Mouse (Mus musculus) hindbrain, embryonic 16.5 days (tissue): Measurements from ENCODE around the gene Vrk3. TPM values are rescaled to one million over a fixed set of nuclear protein-coding genes. Genes with fewer than 3 reads are reported as not detected.
A peak's percentile ranks its signal among the peaks of the same experiment; 100 is the strongest.

Experiments
- ATAC-seq: fragments of 200-750 bp; cut with Nextera tagmentation; 2 replicates; pipeline ENCODE4 v1.8.0; 2017; ENCODE audit warnings: moderate TSS enrichment, moderate library complexity
- H3K27ac ChIP-seq: fragments of 300-500 bp; sonication (generic); 2 replicates; pipeline ENCODE4 v1.5.1; 2014; ENCODE audit warnings: low read depth, mild to moderate bottlenecking, control low read depth, low read length, moderate library complexity
- H3K27me3 ChIP-seq: fragments of 300-500 bp; sonication (generic); replicated peaks from 2 replicates; pipeline ENCODE4 v1.6.1; 2014; ENCODE audit warnings: low read length; ENCODE audit not compliant: control insufficient read depth, insufficient read depth
- H3K36me3 ChIP-seq: fragments of 300-500 bp; sonication (generic); 2 replicates; pipeline ENCODE4 v1.6.1; 2014; ENCODE audit warnings: mild to moderate bottlenecking, low read length, moderate library complexity, mixed read lengths; ENCODE audit not compliant: control insufficient read depth, insufficient read depth
- H3K4me1 ChIP-seq: fragments of 300-500 bp; sonication (generic); 2 replicates; pipeline ENCODE4 v1.6.1; 2014; ENCODE audit warnings: low read depth, low read length; ENCODE audit not compliant: control insufficient read depth, insufficient read depth
- H3K4me2 ChIP-seq: fragments of 300-500 bp; sonication (generic); 2 replicates; pipeline ENCODE4 v1.6.1; 2014; ENCODE audit warnings: mild to moderate bottlenecking, low read length, control low read depth, moderate library complexity
- H3K4me3 ChIP-seq: fragments of 300-500 bp; sonication (generic); 2 replicates; pipeline ENCODE4 v1.5.1; 2014; ENCODE audit warnings: mild to moderate bottlenecking, low read length, control low read depth, moderate library complexity
- H3K9ac ChIP-seq: fragments of 300-500 bp; sonication (generic); 2 replicates; pipeline ENCODE4 v1.6.1; 2014; ENCODE audit warnings: low read depth, mild to moderate bottlenecking, control low read depth, low read length, moderate library complexity
- H3K9me3 ChIP-seq: fragments of 300-500 bp; sonication (generic); 2 replicates; pipeline ENCODE4 v1.6.1; 2014; ENCODE audit warnings: mild to moderate bottlenecking, low read length, moderate library complexity; ENCODE audit not compliant: control insufficient read depth
- WGBS: fragments of 180-500 bp; shearing (Covaris S2); extraction: QIAGEN DNeasy Blood & Tissue Kit; methylation state at CpG from one replicate; pipeline ENCODE4 v1.1.7; 2014; 5-methylcytosine and 5-hydroxymethylcytosine counted together
- polyA plus RNA-seq: library from polyadenylated mRNA; unstranded; fragments of >200 nt; fragmentation: Nextera tagmentation; extraction: Ambion mirVana; gene quantifications from 2 replicates; pipeline ENCODE4 v1.2.1, GENCODE M21; 2015

Gene Vrk3
- polyA plus RNA-seq, 1 experiment from 2014 or later: 31.2 TPM

GRCm38 (mm10) chr7:44819863-44820262, 71.7 kb downstream of the Vrk3 start:
- Histone ChIP-seq H3K27ac (no peak overlapping the region), H3K4me1 (peaks cover 31% of the 10 kb centered on the region), H3K36me3 (no peaks in the 10 kb centered on the region), H3K9ac (no peak overlapping the region), H3K9me3 (no peaks in the 10 kb centered on the region), H3K4me2 (no peak overlapping the region), H3K27me3 (no peaks in the 10 kb centered on the region), H3K4me3 (no peak overlapping the region)
- WGBS: 74% methylated on average over 5 of the region's 5 CpGs
- ATAC-seq: no peak

DNA sequence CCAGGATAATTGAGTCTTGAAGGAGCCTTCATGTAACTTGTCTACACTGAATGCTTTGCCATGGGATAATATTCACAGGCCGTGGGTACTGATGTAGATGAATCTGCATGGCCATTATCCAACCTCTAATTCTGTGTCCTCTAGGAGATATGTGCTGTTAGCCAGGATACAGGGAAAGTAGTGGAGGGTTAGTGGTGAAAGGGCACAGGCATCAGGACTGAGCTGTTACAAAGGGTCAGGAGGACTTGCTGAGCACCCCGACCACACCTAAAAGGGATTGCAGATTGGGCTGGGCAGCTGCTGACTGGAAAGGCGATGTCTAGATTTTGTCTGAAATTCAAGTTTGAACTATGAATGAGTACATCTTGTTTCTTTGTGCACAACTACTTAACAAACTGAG, 72.3 kb downstream of the Vrk3 start:
- H3K9me3 ChIP-seq: no peaks in the 10 kb centered on the region
- no peaks in the 10 kb centered on the region for H3K36me3 ChIP-seq
- H3K27ac ChIP-seq: no peak overlapping the region
- peaks cover 25% of the 10 kb centered on the region for H3K4me1 ChIP-seq
- no peak overlapping the region for H3K9ac ChIP-seq
- 81% methylated on average over 3 of the region's 3 CpGs for WGBS
- ATAC-seq: no peak
- no peak overlapping the region for H3K4me3 ChIP-seq
- no peak overlapping the region for H3K4me2 ChIP-seq
- no peaks in the 10 kb centered on the region for H3K27me3 ChIP-seq

DNA sequence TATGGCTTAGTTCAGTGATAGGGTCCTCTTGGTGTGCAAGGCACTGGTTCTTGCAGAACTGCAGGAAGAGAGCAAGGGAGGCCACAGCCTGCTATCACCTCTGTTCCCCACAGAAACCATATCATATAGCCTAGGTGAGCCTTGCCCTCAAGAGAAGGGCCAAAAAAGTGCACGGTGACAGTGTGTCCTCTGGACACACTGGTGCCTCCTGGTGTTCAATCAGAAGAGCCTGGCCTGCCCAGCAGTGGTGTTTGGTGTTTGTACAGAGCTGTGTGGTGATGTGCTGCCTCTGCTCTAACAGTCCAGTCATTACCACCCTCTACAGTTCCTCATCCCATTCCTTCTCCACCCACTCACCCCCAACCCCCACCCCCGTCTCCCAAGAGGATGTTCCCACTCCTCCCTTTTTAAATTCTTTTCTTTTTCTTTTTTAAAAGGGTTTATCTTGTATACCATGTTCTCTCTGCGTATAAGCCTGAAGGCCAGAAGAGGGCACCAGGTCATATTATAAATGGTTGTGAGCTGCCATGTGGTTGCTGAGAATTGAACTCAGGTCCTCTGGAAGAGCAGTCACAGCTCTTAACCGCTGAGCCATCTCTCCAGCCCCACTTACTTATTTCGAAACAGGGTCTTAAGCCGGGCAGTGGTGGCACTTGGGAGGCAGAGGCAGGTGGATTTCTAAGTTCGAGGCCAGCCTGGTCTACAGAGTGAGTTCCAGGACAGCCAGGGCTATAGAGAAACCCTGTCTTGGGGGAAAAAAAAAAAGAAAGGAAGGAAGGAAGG, 73.6 kb downstream of the Vrk3 start:
- no peak for ATAC-seq
- Histone ChIP-seq H3K4me3 (no peak overlapping the region), H3K9me3 (no peaks in the 10 kb centered on the region), H3K4me2 (no peak overlapping the region), H3K9ac (no peak overlapping the region), H3K27me3 (no peaks in the 10 kb centered on the region), H3K36me3 (no peaks in the 10 kb centered on the region), H3K4me1 (peaks cover 25% of the 10 kb centered on the region), H3K27ac (no peak overlapping the region)
- WGBS: 82% methylated on average over 7 of the region's 7 CpGs

GRCm38 (mm10) chr7:44823409-44823808, 75.2 kb downstream of the Vrk3 start:
- H3K4me2 ChIP-seq: no peak overlapping the region
- no peaks in the 10 kb centered on the region; the same call in 1 of the 2 replicates for H3K36me3 ChIP-seq
- H3K4me1 ChIP-seq: peaks cover 10% of the 10 kb centered on the region
- H3K9ac ChIP-seq: no peak overlapping the region
- H3K4me3 ChIP-seq: no peak overlapping the region
- 35% methylated on average over 7 of the region's 7 CpGs for WGBS
- ATAC-seq: no peak
- no peaks in the 10 kb centered on the region for H3K27me3 ChIP-seq
- H3K27ac ChIP-seq: no peak overlapping the region
- no peaks in the 10 kb centered on the region for H3K9me3 ChIP-seq

DNA sequence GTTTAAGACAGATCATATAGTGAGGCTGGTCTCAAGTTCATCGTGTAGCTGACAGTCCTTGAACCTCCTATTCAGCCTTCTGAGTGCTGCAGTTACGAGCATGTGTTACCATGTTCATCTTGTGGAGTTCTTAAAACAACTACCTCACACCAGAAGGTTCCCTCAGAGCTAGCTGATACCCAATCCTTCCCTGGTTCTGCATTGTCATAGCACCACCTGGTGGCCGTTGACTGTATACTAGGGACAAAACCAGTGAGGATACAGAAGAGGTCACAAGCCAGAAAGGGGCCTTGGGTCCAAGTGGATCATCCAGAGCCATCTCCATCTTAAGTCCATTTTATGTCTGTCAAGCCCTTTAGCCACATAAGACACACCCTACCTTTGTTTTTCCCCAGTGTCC, 76.7 kb downstream of the Vrk3 start:
- 37% methylated on average over 3 of the region's 3 CpGs for WGBS

DNA sequence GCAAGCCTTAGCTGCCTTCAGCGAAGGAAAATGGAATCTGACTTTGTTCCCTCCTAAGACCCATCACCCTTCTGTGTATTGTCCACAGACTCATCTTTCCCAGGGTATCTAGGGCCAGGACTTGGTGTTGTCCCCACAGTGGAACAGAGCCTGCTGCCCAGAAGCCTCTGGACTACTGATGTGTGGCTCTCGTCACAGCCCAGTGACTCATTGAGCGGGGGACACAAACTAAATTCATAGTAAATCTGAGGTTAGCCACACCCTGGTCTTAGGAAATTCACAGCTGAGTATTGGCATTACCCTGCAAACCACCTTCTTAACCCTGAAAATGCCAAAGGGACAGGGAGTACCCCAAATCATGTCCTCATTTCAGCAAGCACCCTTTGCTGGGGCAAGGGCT, 78.6 kb downstream of the Vrk3 start:
- Histone ChIP-seq H3K9me3 (no peaks in the 10 kb centered on the region), H3K4me1 (no peaks in the 10 kb centered on the region), H3K9ac (no peak overlapping the region), H3K4me2 (no peak overlapping the region), H3K4me3 (no peak overlapping the region), H3K36me3 (peaks cover 23% of the 10 kb centered on the region), H3K27ac (no peak overlapping the region), H3K27me3 (no peaks in the 10 kb centered on the region)
- ATAC-seq: no peak
- WGBS: 88% methylated on average over 3 of the region's 3 CpGs

More for the DNA sequence above, 76.7 kb downstream of the Vrk3 start:
- H3K9me3 ChIP-seq: no peaks in the 10 kb centered on the region
- H3K4me1 ChIP-seq: peaks cover under 1% of the 10 kb centered on the region; the same call in 1 of the 2 replicates
- H3K27me3 ChIP-seq: no peaks in the 10 kb centered on the region
- no peak overlapping the region for H3K27ac ChIP-seq
- H3K9ac ChIP-seq: no peak overlapping the region
- no peak overlapping the region for H3K4me3 ChIP-seq
- no peak overlapping the region for H3K4me2 ChIP-seq
- peak; percentile 64; the same call in 1 of the 2 replicates for ATAC-seq
- H3K36me3 ChIP-seq: peaks cover 13% of the 10 kb centered on the region

Other genes with a start within 250 kb of the Vrk3 start
- 0.14 and 0.15 TPM in 2 replicates for gene Mybpc2, start 223.8 kb upstream of the Vrk3 start, polyA plus RNA-seq
- gene Spib, start 216.3 kb upstream of the Vrk3 start, polyA plus RNA-seq: not detected in 2 replicates
- gene Pold1, start 199.6 kb upstream of the Vrk3 start, polyA plus RNA-seq: 20.5 and 26.3 TPM in 2 replicates
- 62.0 and 66.1 TPM in 2 replicates for gene Nr1h2, start 194.5 kb upstream of the Vrk3 start, polyA plus RNA-seq
- gene Napsa, start 176.0 kb upstream of the Vrk3 start, polyA plus RNA-seq: 1.1 and 1.6 TPM in 2 replicates
- gene Kcnc3, start 157.7 kb upstream of the Vrk3 start, polyA plus RNA-seq: 6.4 and 8.5 TPM in 2 replicates
- gene Myh14, start 77.6 kb upstream of the Vrk3 start, polyA plus RNA-seq: 5.0 and 8.0 TPM in 2 replicates
- gene Izumo2, start 39.7 kb upstream of the Vrk3 start, polyA plus RNA-seq: not detected in 2 replicates
- gene Zfp473, start 2.6 kb downstream of the Vrk3 start, polyA plus RNA-seq: 1.1 and 1.4 TPM in 2 replicates
- gene Nup62, start 67.7 kb downstream of the Vrk3 start, polyA plus RNA-seq: 42.5 and 51.6 TPM in 2 replicates
- 0.80 and 1.7 TPM in 2 replicates for gene Il4i1, start 68.0 kb downstream of the Vrk3 start, polyA plus RNA-seq
- 2.7 and 2.9 TPM in 2 replicates for gene Atf5, start 68.2 kb downstream of the Vrk3 start, polyA plus RNA-seq
- 90.7 and 92.8 TPM in 2 replicates for gene Akt1s1, start 100.6 kb downstream of the Vrk3 start, polyA plus RNA-seq
- gene Tbc1d17, start 100.7 kb downstream of the Vrk3 start, polyA plus RNA-seq: 112 and 120 TPM in 2 replicates
- 30.1 and 34.0 TPM in 2 replicates for gene Pnkp, start 108.7 kb downstream of the Vrk3 start, polyA plus RNA-seq
- gene Ptov1, start 121.4 kb downstream of the Vrk3 start, polyA plus RNA-seq: 389 and 459 TPM in 2 replicates
- gene Med25, start 144.3 kb downstream of the Vrk3 start, polyA plus RNA-seq: 136 and 158 TPM in 2 replicates
- gene Fuz, start 147.7 kb downstream of the Vrk3 start, polyA plus RNA-seq: 18.1 and 19.6 TPM in 2 replicates
- gene Ap2a1, start 181.1 kb downstream of the Vrk3 start, polyA plus RNA-seq: 128 and 133 TPM in 2 replicates
- 0.15 TPM in 1 of 2 replicates, not detected in the other for gene Tsks, start 194.8 kb downstream of the Vrk3 start, polyA plus RNA-seq
- gene Cpt1c, start 226.4 kb downstream of the Vrk3 start, polyA plus RNA-seq: 58.6 and 59.7 TPM in 2 replicates
- gene Prmt1, start 238.2 kb downstream of the Vrk3 start, polyA plus RNA-seq: 629 and 637 TPM in 2 replicates
- gene Irf3, start 249.2 kb downstream of the Vrk3 start, polyA plus RNA-seq: 63.5 and 65.4 TPM in 2 replicates